Mouse (Mus musculus) adrenal gland, adult 18-20 months (tissue): ENCODE results near the gene Gm9936. TPM values are rescaled to one million over a fixed set of nuclear protein-coding genes. Genes with fewer than 3 reads are reported as not detected.
"Not testable (repeated sequence)": the region's sequence is repeated elsewhere in the genome, so short reads cannot be mapped to it uniquely, and the experiment has no call there.

Experiments used
- DNase-seq, 2 experiments: peaks; one replicate each; pipeline ENCODE4 v3.0.0; 2021 to 2022; ENCODE audit warnings: low spot score in 2 of 2
- total RNA-seq, 2 experiments: library from RNA; stranded (reverse); gene quantifications; 1 replicate in 1 of 2; 2 replicates in 1 of 2; pipeline ENCODE4 v1.2.3; 2021

The Gm9936 gene
- total RNA-seq, 2 experiments from 2014 or later: not detected

DNA sequence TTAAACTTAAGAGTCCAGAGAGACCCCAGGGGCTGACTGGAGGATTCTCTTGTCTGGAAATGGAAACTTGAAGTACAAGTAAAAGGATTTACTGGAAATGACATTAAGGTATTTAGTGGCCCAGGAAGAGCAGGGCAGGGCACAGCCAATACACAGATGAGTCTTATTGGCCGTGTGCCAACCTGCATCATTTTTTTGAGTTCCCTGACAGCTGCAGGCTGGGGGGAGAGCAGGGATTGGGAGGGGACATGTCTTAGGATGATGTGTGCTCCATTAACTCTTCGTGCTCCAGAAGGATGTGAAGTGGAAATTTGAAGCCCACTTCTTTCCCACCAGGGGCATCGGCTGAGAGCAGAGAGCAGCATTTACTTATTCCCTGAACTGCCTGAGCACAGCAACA is 16.3 kb downstream of the Gm9936 start:
- DNase-seq: not testable (repeated sequence)

DNA sequence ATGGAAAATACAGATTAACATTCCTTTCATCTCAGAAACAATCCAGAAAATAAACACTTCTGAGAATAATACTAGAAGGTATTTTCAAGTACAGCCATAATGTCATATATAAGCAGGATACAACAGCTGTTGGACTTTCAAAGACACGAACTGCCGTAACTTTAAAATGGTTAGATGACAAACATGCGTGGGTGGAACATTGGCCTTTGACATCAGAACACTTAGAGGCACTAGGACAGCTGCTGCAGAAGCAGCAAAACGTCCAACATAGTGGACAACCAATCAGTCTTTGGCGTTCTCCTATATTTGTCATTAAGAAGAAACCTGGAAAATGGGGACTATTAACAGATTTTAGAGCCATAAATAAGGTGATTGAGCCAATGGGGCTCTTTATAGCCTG is 18.0 kb downstream of the Gm9936 start:
- not testable (repeated sequence) for DNase-seq

DNA sequence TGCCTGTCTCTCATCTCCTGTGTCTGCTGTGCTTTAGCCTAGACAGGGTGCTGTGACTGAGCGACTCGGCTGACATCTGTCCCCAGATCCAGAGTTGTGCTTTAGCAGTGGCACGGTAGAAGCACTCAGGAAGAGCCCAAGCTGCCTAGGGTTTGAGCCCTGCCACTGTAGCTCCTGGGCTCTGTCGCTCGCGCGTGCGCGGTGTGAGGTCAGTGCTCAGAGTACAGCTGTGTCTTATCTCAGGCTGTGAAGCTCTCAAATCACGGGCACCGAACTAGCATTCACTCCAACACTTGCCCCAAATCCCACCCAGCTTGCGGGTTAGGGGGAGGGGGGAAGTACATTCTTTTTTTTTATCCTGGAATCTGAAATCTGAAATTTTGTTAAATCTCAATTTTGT is 21.6 kb downstream of the Gm9936 start:
- no peak for DNase-seq

DNA sequence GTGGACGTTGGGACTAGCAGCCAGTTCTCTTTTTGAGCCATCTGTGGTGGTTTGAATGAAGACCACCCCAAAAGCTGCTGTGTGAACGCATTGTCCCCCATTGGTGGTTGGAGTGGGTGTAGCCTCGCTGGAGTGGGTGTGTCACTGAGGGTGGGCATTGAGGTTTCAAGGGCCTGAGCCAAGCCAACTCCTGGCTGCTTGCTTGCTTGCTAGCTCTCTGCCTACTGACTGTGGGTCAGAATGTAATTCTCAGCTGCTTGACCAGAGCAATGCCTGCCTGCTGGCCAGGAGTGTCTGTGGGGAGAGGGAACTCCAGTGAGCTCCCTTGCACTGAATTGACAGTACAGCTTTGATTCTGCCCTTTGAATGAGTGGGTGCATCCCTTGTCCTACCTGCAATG is 28.7 kb downstream of the Gm9936 start:
- DNase-seq: no peak

DNA sequence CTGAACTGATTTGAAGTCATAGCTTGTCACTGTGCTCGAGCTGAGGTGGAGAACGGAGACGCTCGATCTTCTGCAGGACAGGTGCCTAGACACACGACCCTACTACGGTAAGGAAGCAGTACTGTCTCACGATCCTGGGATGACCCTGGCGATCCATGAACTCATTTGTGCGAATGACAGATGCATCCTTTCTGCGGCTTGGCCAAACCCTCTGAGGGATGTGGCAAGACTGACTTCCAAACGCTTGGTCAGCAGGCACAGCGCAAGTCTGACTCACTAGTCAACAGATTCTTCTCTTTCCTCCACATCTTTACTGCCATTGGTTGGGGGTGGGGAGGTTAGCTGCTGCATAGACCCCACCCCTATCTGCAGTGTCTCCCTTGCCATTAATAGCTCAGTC is 31.1 kb downstream of the Gm9936 start:
- DNase-seq: no peak

DNA sequence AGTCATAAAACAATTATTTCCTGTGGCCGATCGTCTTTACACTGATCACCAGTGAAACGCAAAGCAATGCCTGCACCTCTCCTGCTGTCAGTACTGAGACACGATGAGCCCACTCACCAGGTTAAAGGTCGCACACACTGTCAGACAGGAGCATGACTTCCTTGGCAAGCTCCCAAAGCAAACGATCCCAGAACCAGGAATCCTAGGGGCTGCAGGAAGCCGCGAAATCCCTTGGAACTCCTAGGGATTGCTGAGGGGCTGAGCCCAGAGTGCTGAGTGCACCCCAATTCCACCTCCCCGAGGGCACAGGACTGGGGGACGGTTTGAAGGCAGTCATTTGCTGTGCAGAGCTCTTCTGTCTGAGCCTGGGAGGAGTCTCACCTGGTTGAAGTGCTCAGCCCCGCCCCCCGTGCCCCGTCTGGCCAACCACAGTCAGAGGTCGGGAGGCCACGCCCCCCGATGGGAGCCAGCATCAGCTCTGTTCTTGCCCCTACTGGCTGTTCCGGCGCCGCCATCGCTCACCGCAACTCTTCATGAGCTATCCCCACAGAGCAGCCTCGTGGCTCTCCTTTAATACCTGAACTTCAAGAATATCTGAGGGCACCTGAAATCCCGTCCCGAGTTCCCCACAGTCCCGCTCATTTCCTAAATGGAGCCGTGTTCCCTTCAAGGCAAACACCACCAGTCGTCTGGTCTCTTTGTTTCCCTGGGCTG is 32.3 kb downstream of the Gm9936 start:
- DNase-seq: peak in 1 of 2 experiments; percentile 42

DNA sequence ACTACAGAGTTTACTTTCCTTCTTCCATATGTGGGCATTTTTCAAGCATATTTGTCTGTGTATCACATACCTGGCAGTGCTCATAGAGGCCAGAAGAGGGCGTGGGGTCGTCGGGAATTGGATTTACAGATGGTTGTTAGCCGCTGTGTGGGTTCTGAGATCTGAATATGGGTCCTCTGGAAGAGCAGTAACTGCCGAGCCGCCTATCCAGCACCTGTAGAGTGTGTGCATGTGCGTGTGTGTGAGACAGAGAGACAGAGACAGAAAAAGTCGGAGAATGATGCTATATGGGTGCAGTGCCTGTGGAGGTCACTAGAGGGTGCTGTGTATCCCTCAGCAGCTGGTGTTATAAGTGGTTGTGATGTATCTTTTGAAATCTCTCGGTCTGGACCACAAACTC is 34.3 kb downstream of the Gm9936 start:
- peak in 1 of 2 experiments; percentile 20 for DNase-seq

DNA sequence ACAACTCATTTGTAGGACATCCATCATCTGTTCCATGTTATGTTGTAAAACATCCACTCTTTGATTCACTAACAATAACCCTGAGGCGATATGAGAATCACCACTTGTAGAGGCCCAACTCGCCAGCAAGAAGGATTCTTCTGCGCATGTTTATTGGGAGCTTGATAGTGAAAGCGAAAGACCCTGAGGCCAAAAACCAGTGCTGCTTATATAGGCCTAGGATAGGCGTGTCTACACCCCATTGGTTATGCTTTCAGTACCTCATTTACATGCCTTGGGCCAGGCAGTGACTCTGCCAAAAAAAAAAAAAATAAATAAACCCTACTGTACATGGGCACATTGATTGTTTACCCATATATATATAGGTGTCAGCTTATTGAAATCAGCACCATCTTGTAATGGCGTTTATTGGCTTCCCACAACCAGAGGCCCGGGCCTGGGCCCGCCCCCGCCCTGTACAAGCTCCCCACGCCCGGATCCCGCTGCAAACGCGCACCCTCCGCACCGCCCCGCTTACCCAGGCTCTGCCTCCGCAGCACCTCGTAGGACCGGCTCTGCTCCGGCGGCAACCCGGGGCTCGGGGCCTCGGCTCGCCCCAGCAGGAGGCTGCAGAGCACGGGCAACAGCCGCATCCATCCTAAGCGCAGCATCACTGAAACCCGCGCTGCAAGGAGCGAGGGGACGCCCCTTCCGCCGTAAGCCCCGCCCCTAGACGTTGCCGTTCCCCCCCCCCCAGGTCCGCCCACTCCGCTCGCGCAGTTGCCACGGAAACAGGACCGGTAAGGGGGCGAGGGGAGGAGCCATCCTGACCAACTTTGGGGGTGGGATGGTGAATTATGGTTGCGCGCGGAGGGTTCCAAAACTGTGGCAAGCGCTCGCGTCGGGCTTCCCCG is 35.4 kb downstream of the Gm9936 start, which contains the start of gene 1500011B03Rik:
Gene 1500011B03Rik, minus strand, starts transcription at position 673 of the 893 bp plus-strand sequence.
- peak; percentile 63 to 72 for DNase-seq

DNA sequence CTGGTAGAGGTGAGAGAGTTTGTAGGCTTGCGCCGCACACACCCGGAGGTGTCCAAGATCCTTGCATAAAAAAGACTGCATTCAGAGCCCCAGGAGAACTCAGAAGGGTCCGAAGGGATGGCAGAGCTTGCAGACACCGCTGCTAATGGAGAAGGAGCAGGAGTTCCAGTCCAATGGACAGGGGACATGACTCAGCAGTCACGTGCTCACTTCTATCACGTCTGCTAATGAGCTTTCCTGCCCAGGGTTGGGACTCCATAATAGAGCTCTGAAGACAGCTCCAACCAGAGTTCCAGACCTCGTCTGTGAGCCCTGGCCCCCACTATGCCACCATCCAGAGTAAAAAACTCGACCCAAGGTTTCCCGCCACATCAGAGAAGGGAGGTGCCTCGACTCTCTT is 40.4 kb downstream of the Gm9936 start:
- no peak for DNase-seq

DNA sequence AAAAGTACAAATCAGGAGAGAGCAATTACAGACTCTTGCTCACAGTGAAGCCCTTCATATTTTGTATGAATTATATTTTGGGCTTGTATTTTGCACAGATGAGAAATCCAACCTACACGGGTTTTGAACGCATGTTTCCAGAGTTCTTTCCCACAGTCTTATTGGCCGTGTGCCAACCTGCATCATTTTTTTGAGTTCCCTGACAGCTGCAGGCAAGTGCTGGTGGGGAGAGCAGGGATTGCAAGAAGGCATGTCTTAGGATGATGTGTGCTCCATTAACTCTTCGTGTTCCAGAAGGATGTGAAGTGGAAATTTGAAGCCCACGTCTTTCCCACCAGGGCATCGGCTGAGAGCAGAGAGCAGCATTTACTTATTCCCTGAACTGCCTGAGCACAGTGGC is 41.9 kb downstream of the Gm9936 start:
- DNase-seq: no peak

DNA sequence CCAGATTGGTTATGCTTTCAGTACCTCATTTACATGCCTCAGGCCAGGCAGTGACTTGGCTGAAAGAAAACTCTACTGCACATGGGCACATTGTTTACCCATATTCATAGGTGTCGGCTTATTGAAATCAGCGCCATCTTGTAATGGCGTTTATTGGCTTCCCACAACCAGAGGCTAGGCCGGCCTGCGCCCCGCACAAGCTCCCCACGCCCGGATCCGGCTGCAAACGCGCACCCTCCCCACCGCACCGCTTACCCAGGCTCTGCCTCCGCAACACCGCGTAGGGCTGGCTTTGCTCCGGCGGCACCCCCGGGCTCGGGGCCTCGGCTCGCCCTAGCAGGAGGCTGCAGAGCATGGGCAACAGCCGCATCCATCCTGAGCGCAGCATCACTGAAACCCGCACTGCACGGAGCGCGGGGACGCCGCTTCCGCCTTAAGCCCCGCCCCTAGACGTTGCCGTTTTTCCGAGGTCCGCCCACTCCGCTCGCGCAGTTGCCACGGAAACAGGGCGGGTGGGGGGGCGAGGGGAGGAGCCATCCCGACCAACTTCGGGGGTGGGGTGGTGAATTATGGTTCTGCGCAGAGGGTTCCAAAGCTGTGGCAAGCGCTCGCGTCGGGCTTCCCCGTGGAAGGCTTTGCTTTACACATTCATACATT is 44.8 kb downstream of the Gm9936 start:
- peak; percentile 80 to 82 for DNase-seq

DNA sequence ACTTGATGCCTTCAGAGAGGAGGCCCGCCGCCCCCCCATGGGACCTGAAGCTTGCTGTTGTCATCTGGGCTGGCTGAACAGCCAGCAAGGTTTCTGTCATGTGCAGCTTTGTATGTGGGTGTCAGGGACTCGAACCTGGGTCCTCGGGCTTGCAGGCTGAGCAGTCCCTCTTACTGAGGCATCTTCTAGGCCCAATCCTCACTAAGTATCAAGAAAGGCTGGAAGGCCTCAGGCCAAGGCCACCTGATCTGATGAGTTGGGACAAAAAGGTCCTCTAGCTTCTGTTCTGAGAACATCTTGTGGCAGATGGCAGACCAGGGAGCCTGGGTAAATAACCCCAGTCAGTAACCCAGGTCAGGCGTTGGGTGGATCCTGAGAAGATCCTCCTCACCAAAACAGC is 48.7 kb downstream of the Gm9936 start:
- no peak for DNase-seq

DNA sequence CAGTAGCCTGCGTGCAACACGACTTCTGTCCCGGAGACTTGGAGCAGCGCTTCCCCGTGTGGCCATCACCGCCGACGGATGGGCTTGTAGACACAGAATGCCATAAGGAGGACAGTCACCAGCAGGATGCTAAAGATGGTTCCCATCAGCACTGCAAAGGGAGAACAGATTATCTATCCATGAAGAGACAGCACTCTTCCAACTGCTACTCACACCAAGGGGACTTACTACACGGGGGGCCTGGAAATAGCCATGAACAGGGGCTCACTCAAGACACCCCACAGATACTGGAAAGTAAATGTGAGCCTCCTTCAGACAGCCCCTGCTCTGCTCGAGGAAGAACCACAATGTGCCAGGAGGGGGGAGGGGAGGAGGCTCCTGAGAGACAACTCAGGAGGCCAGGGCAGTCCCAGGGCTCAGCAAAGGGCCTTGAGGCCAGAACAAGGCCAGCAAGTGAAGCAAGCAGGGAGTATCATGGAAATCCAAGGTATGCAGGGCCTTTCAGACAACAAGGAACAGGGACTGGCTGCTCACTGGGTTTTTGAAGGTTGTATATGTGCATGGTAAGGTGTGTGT is 49.2 kb downstream of the Gm9936 start:
- DNase-seq: no peak

DNA sequence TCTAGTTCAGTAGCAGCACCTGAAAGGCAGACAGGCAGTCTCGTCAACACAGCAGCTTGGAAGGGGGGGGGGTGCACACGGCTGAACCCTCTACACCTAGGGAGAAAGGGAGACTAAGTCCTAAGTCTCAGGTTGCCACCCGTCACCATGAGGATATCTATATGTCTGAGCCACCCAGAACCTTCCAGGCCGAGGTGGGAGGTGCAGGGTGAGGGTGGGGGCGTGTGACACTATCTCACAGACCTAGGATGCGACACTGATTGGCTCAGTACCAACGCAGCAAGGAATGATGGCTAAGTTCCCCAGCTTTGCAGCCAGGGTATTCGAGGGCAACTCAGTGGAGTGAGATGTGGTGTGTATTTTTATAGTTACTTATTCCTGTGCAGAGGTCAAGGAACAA is 50.1 kb downstream of the Gm9936 start:
- no peak for DNase-seq

DNA sequence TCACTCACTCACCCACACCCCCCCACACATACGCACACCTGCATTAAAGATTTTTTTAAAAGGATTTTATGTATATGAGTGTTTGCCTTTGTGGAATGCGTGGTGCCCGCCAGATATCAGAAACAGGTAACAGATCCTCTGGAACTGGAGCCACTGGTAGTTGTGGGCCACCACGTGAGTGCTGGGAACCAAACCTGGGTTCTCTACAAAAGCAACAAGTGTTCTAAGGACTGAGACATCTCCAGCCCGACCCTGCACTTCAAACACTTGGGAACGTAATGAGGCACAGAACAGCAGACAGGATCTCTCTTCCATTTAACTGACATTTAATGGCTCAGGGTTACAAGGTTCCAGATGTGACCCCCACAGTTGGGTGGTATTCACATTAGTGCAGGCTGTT is 50.6 kb downstream of the Gm9936 start:
- no peak for DNase-seq

DNA sequence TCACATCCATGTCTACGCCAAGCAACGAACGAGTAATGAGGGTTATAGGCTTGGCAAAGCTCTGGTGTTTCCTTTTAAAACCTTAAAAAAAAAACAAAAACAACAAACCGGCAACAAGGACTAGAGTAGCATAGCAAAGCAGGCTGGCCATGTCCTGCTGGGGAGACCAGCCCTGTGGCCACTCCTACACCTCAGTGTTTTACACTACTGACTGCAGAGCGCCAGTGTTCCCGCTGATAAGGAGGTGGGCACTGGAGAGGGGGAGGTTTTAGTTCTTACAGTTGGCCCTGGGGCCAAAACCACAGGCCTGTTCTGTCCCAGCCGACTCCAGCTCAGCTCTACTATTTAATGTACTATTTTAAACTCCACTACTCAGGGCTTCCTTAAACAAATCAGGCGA is 51.0 kb downstream of the Gm9936 start:
- no peak for DNase-seq

DNA sequence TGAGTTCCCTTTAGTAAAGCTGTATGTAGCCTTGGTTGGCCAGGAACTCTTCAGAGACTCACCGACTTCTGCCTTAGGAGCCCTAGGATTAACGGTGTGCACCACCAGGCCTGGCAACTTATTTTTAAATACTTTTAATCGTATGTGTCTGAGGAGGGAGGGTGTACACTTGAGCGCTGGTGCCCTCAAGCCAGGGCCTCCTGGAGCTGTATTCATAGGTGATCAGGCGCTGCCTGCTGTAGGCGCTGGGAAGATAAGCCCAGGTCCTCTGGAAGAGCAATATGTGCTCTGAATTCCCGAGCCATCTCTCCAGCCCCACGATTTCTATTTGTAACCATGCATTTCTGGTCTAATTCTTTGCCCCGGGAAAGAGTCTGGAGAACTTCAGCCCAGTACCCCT is 51.4 kb downstream of the Gm9936 start:
- DNase-seq: no peak

DNA sequence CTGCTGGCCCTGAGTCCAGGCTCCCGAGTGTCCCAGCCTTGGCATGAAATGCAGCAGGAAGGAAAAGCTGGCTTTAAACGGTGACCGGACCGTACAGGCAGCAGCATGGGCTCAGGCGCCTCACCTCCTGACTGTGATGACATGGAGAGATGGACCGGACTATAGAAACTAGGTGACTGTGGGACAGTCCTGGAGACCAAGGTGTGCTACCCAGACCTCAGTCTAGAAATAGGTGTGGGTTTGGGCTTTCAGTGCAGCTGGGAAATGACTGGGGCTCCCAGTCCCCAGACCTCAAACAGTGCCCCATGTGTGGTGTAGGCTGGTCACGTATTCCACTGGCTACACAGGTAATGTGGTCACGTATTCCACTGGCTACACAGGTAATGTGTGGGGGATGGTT is 51.8 kb downstream of the Gm9936 start:
- no peak for DNase-seq
